Mouse (Mus musculus): ENCODE measurements around the gene Mta2. TPM values are rescaled to one million over a fixed set of nuclear protein-coding genes. Genes with fewer than 3 reads are reported as not detected.
"Not testable (repeated sequence)": the region's sequence is repeated elsewhere in the genome, so short reads cannot be mapped to it uniquely, and the experiment has no call there.

The Mta2 gene
- total RNA-seq (2015; ENCODE audit: low replicate concordance) = 59.9 and 70.3 TPM in 2 replicates
- 84.2 and 125 TPM in 2 replicates for total RNA-seq (2017; ENCODE audit: low replicate concordance)

DNA sequence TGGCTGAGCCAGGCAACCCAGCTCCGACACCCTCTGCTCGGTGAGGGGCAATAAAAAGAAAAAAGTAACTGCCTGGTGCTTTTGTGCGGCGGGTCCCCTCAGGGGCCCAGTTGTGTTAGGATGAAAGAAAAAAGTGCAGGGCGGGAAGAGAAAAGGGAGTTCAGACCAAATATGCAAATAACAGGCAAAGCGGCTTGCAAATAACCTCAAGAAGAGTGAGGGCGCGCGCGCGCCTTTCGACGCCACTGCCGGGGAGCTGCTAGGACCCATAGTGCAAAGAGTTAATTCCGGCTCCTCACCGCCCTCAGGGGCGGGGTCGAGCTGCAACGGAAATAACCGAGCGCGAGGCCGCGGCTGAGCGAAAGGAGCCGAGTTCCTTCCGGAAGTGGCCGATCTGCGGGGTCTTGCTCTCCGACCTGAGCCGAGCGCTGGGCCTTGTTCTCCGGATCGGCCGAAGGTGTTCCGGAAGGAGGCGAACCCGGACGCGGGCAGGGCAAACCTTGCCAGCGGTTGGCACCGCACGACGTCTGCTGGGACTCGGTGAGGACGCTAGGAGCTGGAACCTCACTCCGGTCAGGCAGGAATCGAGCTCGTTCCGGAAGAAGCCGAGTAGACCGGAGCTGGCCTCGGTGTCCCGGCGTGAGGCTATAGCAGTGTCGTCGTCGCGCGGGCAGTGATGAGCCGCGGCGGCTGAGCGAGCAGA is at the start of gene Mta2:
Gene Mta2, plus strand, starts transcription at position 361 of the 703 bp plus-strand sequence.
- peak; percentile 86 for ATAC-seq (replicated peaks; ENCODE audit: low FRiP score, poor library complexity, severe bottlenecking)

DNA sequence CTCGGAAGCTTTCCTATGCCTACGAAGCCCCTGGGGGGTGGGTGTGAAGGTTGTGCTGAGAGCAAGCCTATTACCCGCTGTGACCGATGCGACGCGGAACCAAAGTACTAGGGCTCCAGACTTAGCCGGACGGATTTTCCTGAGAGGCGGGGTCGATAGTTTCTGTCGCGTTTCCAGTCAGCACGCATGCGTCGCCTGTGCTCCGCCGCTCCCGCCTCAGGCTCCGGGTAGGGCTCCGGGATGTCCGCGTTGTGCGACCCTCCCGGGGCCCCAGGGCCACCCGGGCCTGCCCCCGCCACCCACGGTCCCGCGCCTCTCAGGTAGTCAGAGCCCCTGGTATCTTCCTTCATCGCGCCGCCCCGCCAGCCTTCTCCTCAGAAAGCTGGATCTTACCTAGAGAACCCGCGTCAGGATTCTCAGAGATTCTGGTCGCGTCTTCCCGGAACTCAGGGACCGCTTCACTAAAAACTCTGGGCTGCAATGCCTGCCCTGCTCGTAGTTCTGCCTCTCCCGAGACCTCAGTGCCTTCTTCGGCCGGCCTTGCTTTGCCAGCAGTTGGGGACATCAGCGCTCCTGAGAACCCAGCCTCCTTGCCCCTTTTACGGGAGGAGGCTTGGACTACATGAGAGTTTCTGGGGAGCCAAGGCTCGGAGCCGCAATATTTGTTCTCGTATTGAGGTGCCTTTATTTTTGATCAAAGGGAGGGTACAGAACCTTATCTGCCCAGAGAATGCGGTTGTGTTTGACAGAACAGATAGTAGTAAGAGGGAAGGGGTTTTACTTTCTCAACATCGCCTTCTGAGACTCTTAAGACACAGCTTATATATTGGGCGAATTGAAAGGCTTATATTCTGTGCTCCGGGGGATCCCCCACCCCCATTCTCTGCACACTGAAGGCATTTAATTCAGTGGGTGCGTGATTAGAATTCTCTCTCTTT is 48.6 kb upstream of the Mta2 start, which contains the start of gene Ints5:
Gene Ints5, plus strand, starts transcription at position 177 of the 938 bp plus-strand sequence.
- ATAC-seq (replicated peaks; ENCODE audit: low FRiP score, poor library complexity, severe bottlenecking) = peak; percentile 68

DNA sequence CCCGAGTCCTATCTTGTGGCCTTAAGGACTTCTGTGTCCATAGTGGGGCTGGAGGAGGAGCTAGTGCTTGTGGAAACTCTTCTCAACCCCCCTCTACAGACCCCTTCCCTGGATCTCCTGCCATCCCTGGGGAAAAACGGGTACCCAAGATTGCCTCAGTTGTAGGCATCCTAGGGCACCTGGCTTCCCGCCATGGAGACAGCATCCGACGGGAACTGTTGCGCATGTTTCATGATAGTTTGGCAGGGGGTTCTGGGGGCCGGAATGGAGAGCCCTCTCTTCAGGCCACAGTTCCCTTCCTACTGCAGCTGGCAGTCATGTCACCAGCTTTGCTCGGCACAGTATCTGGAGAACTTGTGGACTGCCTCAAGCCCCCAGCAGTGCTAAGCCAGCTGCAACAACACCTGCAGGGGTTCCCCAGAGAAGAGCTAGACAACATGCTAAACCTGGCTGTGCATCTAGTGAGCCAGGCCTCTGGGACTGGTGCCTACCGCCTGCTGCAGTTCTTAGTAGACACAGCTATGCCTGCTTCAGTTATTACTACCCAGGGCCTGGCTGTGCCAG is 46.2 kb upstream of the Mta2 start:
- no peak for ATAC-seq (replicated peaks; ENCODE audit: low FRiP score, poor library complexity, severe bottlenecking)

DNA sequence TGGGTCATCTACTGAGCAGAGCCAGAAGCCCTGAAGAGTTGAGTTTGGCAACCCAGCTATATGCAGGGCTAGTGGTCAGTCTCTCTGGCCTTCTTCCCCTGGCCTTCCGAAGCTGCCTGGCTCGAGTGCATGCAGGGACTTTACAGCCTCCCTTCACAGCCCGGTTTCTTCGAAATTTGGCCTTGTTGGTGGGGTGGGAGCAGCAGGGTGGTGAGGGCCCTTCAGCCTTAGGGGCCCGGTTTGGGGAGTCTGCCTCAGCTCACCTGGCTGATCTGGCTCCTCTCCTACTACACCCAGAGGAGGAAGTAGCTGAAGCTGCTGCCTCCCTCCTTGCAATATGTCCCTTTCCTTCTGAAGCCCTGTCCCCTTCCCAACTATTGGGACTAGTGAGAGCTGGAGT is 45.4 kb upstream of the Mta2 start:
- not testable (repeated sequence) for ATAC-seq (replicated peaks; ENCODE audit: low FRiP score, poor library complexity, severe bottlenecking)

DNA sequence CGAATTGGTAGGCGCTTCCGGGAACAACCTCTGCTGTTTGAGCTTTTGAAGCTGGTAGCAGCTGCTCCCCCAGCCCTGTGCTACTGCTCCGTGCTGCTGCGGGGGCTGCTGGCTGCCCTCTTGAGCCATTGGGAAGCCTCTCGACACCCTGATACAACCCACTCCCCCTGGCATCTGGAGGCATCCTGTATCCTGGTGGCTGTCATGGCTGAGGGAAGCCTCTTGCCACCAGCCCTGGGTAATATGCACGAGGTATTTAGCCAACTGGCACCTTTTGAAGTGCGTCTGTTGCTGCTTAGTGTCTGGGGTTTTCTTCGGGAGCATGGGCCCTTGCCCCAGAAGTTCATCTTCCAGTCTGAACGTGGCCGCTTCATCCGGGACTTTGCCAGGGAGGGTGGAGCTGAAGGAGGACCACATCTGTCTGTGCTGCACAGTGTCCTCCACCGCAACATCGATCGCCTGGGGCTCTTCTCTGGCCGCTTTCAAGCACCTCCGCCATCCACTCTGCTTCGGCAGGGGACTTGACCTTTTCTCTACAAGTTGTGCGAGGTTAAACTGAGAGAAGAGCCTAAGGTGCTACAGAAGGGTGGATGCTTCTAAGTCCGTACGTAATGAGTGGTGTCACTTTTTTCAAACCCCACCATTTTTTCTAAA is 44.3 kb upstream of the Mta2 start:
- peak; percentile 55 for ATAC-seq (replicated peaks; ENCODE audit: low FRiP score, poor library complexity, severe bottlenecking)

DNA sequence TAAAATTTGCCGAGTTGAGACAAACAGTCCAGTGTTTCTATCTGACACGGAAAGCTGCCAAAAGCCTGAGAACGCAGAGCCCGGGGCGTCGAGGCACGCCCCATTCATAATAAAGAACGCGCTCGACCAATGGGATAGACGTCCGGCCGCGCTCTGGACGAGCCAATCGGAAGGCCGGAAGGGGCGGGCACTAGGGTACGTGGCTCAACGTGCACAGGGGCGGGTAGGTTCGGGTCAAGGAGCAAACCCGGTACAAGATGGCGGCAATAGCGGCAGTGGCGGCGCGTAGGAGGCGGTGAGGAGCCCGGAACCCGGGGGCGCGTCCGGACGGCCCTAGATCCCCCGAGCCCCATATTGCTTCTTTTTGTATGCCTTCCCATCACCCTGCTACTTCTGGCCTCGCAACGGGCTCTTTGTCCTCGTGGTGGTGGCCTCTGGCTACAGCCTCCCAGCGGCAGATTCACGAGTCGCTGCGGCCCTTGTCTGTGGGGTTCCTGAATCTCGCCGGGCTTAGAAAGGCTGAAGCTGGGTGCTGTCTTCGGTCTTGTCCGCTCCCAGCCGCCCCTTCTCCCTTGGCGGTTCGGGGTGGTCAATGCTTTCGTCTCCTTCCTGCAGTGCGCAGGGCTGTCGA is 43.7 kb upstream of the Mta2 start, which contains the start of gene Ganab:
Gene Ganab, plus strand, starts transcription at position 207 of the 631 bp plus-strand sequence.
- peak; percentile 97 for ATAC-seq (replicated peaks; ENCODE audit: low FRiP score, poor library complexity, severe bottlenecking)

GRCm38 (mm10) chr19:8898576-8898975 is 43.1 kb upstream of the Mta2 start:
- no peak; the same call in 1 of the 2 replicates for ATAC-seq (replicated peaks; ENCODE audit: low FRiP score, poor library complexity, severe bottlenecking)

- no peak for ATAC-seq (replicated peaks; ENCODE audit: low FRiP score, poor library complexity, severe bottlenecking)
Measured at GRCm38 (mm10) chr19:8899079-8899478, 42.6 kb upstream of the Mta2 start.

- no peak for ATAC-seq (replicated peaks; ENCODE audit: low FRiP score, poor library complexity, severe bottlenecking)
Measured at GRCm38 (mm10) chr19:8903412-8903811, 38.3 kb upstream of the Mta2 start.

GRCm38 (mm10) chr19:8908531-8908930 is 33.1 kb upstream of the Mta2 start:
- ATAC-seq (replicated peaks; ENCODE audit: low FRiP score, poor library complexity, severe bottlenecking) = no peak

DNA sequence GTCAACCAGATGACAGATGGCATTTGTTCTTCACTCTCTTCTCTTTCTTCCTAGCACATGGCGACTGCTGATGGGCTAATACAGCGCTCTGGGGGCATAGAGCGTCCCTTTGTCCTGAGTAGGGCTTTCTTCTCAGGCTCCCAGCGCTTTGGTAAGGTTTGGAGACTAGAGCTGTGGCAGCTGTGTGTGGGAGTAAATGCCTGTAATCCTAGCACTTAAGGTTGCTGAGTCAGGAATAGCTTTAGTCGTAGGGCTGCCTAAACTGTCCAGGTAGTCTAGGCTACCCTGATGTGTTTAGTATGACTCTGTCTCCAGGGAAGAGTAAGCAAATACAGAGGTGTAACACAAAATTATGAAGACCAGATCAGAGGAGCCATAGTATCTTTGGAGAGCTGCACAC is 29.9 kb upstream of the Mta2 start:
- no peak for ATAC-seq (replicated peaks; ENCODE audit: low FRiP score, poor library complexity, severe bottlenecking)

- ATAC-seq (replicated peaks; ENCODE audit: low FRiP score, poor library complexity, severe bottlenecking) = no peak
Measured at GRCm38 (mm10) chr19:8914212-8914611, 27.5 kb upstream of the Mta2 start.

DNA sequence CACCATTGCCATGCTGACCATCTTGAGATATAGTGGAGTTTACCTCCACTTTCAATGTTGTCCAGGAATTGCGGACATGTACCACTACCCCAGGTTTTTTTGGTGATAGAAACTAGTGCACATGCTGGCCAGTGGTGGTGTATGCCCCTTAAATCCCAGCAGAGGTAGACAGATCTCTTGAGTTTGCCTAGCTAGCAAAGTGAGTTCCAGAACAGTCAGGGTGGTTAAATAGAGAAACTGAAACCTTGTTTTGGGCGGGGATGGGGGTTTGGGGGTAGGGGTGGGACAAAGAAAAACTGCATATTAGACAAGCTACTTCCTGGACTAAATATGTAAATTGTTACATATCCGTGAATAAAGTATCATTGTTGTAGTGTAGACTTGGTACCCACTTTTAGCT is 22.7 kb upstream of the Mta2 start:
- no peak for ATAC-seq (replicated peaks; ENCODE audit: low FRiP score, poor library complexity, severe bottlenecking)

DNA sequence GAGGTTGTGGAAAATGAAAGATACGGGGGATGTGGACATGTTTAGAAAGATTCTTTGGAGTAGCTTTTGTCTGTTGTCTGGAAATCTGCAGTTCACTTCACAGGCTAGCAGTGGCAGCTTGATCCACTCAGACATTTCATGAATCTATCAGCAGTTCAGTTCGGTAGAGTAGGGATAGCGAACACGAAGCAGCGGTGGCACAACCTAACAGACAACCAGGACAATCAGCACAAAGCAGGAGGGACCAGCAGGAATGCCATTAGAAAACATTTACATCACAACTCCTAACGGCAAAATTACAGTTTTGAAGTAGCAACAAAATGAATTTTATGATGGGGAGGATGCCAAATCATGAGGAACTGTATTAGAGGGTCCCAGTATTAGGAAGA is 22.0 kb upstream of the Mta2 start:
- ATAC-seq (replicated peaks; ENCODE audit: low FRiP score, poor library complexity, severe bottlenecking) = no peak

DNA sequence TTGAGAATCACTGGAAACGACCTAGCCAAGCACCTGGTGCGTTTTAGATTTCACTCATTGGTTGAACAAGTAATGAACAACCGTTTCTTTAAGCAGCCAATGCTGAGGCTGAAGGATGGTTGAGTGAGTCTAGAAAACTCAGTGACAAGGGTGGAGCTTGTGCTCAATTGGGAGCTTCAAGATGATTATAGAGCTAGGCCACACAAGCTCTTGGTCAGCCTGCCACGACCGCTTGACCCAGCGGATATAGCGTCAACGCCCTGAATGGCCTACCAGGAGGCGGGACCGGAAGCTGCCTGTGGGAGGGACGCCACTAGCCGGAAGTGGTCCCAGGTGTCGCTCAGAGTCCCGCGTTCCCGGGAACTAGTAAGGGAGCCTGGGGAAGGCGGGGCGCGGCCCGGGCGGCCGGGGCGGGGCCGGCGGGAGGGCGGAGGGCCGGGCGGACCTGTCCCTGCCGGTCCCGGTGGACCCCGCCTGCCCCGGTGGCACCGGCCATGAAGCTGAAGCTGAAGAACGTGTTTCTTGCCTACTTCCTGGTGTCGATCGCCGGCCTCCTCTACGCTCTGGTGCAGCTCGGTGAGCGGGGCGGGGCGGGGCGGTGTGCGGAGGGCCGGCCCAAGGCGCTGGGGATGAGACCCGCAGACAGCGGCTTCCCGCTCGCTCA is 21.5 kb upstream of the Mta2 start, which contains the start of gene B3gat3:
Gene B3gat3, plus strand, starts transcription at position 302 of the 664 bp plus-strand sequence.
- ATAC-seq (replicated peaks; ENCODE audit: low FRiP score, poor library complexity, severe bottlenecking) = peak; percentile 96

- ATAC-seq (replicated peaks; ENCODE audit: low FRiP score, poor library complexity, severe bottlenecking) = peak; percentile 68
Measured at GRCm38 (mm10) chr19:8920836-8921291, 20.8 kb upstream of the Mta2 start.

GRCm38 (mm10) chr19:8921741-8922140 is 19.9 kb upstream of the Mta2 start:
- no peak for ATAC-seq (replicated peaks; ENCODE audit: low FRiP score, poor library complexity, severe bottlenecking)

GRCm38 (mm10) chr19:8926766-8927165 is 14.9 kb upstream of the Mta2 start:
- no peak for ATAC-seq (replicated peaks; ENCODE audit: low FRiP score, poor library complexity, severe bottlenecking)
